ENCODE assay signal across 8 mouse cellular contexts in the genomic region with DNA sequence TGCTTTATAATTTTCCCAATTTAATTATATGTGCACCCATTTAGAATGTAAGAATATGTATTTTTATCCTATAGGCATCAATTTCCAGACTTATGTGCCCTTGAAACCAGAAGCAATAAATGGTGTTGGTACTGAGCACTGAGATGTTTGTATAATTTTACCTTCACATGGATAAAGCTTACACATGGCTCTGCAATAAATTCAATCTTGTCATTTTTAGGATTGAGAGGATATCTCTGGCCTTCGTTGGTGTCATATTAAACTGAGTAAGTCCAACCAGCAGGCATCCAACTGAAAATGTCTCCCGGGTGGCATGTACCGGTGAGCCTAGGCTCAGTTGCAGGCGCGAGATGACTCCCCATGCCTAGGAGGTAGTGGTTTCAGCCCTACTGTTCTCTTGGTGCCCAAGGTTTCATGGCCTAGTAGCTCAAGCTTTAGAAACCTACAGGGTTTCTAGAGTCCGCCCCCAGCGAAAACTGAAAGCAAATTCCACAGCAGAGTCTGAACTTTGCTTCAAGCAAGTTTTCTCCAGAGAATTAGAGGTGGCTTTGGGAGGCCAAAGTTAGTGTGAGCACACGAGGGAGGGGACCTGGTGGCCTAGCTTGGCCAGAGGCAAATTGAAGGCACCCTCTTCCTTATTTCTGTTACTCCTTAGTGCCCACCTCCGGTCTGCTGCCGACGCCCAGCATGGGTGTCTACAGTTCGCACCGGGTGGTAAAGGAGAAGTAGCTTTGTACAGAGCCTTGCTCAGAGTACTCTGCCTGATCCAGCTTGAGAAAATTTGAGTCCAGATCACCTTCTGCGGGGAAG. TPM values are rescaled to one million over a fixed set of nuclear protein-coding genes. Genes with fewer than 3 reads are reported as not detected.
A peak's percentile ranks its signal among the peaks of the same experiment; 100 is the strongest.
DNase-seq lines count a peak whose midpoint lies in the region; ATAC-seq and TF ChIP-seq lines count a peak whose summit lies in the region.
"Had no signal": no experiment of that assay in that cellular context is flagged by ENCODE, and none has a peak within 500 bp of the region (broad histone marks: within the 10 kb centered on the region; RNA-seq: fewer than 3 reads in every experiment).

No protein-coding gene starts in this region.

- no peak for TF ChIP-seq EP300 in MEL (IDR thresholded peaks at IDR 0.05; ENCODE audit: low read depth in 1 of 2, low read length in 2 of 2)

- no peaks in the 10 kb centered on the region for H3K9me3 ChIP-seq in MEL (replicated peaks; ENCODE audit: insufficient read depth, low read length)
- H3K9me3 ChIP-seq in forebrain, embryonic 14.5 days (replicated peaks; ENCODE audit: control insufficient read depth, low read length), result no peaks in the 10 kb centered on the region
- 0 out of 2 replicates have a peak, but pooled peaks cover 6% of the 10 kb centered on the region for H3K9me3 ChIP-seq in megakaryocyte, embryonic 14.5 days

- no peak for TF ChIP-seq CTCF in MEL (IDR thresholded peaks at IDR 0.05 in 2 of 3, conservative IDR thresholded peaks at IDR 0.05 in 1 of 3; ENCODE audit: control insufficient read depth in 1 of 3, insufficient read depth in 1 of 3, low read depth in 2 of 3, low read length in 3 of 3, poor library complexity in 1 of 3, severe bottlenecking in 1 of 3)

- peak overlapping the region; percentile 97 for H3K9ac ChIP-seq in MEL (ENCODE audit: control insufficient read depth, low read depth, low read length, poor library complexity, severe bottlenecking)
- H3K9ac ChIP-seq in forebrain, embryonic 14.5 days (ENCODE audit: low read length), result no peak overlapping the region

- H3K36me3 ChIP-seq in MEL (ENCODE audit: control insufficient read depth in 1 of 2, insufficient read depth in 2 of 2, low read length in 2 of 2), result peaks cover 0 to 2% of the 10 kb centered on the region in 2 experiments; a peak in 2 of 4 replicates
- H3K36me3 ChIP-seq in forebrain, embryonic 14.5 days (ENCODE audit: control insufficient read depth, insufficient read depth, low read length), result no peaks in the 10 kb centered on the region
- no peaks in the 10 kb centered on the region for H3K36me3 ChIP-seq in megakaryocyte, embryonic 14.5 days (replicated peaks; ENCODE audit: low read length)

- H3K4me1 ChIP-seq in MEL (ENCODE audit: control insufficient read depth in 1 of 2, insufficient read depth in 2 of 2, low read length in 2 of 2), result peaks cover 2 to 3% of the 10 kb centered on the region in 2 experiments; a peak in 2 of 4 replicates
- peaks cover 7% of the 10 kb centered on the region; the same call in 1 of the 2 replicates for H3K4me1 ChIP-seq in forebrain, embryonic 14.5 days (ENCODE audit: control insufficient read depth, insufficient read depth, low read length)
- H3K4me1 ChIP-seq in megakaryocyte, embryonic 14.5 days, result peaks cover 44% of the 10 kb centered on the region

- H3K27ac ChIP-seq in MEL (ENCODE audit: control insufficient read depth, low read depth, low read length), result peak overlapping the region; percentile 97
- no peak overlapping the region for H3K27ac ChIP-seq in forebrain, embryonic 14.5 days (ENCODE audit: low read depth, low read length)

- peak; percentile 86 for DNase-seq in MEL (ENCODE audit: low read depth, low spot score)
- peak; percentile 63 for DNase-seq in adipocyte (ENCODE audit: low spot score)
- DNase-seq in forebrain, embryonic 14.5 days (ENCODE audit: low spot score), result peak; percentile 12
- peak; percentile 68 for DNase-seq in kidney, postnatal 10 days
- no peak for DNase-seq in yolk sac, embryonic 10.5 days (ENCODE audit: low spot score)
- no peak for DNase-seq in frontal cortex, adult 2 months (ENCODE audit: extremely low spot score in 1 of 2, low spot score in 1 of 2)

- WGBS in forebrain, embryonic 14.5 days, result 20% methylated on average over 14 of the region's 14 CpGs

- no peak for ATAC-seq in forebrain, embryonic 14.5 days

- H3K4me2 ChIP-seq in forebrain, embryonic 14.5 days (ENCODE audit: low read length), result peak overlapping the region; percentile 60

- H3K27me3 ChIP-seq in MEL (ENCODE audit: control insufficient read depth in 1 of 2, insufficient read depth in 2 of 2, low read length in 2 of 2), result no peaks in the 10 kb centered on the region
- peaks cover 77% of the 10 kb centered on the region for H3K27me3 ChIP-seq in forebrain, embryonic 14.5 days (replicated peaks; ENCODE audit: control insufficient read depth, insufficient read depth, low read length)
- H3K27me3 ChIP-seq in megakaryocyte, embryonic 14.5 days (replicated peaks), result peaks cover 79% of the 10 kb centered on the region

- H3K79me2 ChIP-seq in MEL (ENCODE audit: control insufficient read depth, insufficient read depth, low read length, poor library complexity), result peaks cover 7% of the 10 kb centered on the region; the same call in 1 of the 2 replicates

- peak overlapping the region; percentile 82 to 85 for H3K4me3 ChIP-seq in MEL (ENCODE audit: control insufficient read depth in 1 of 2, insufficient read depth in 1 of 2, low read depth in 2 of 2, low read length in 2 of 2)
- H3K4me3 ChIP-seq in forebrain, embryonic 14.5 days (ENCODE audit: low read depth, low read length), result peak overlapping the region; percentile 38; the same call in 1 of the 2 replicates
- H3K4me3 ChIP-seq in megakaryocyte, embryonic 14.5 days (replicated peaks), result peak overlapping the region; percentile 78
- H3K4me3 ChIP-seq: erythroblast, embryonic 14.5 days had no signal

- TF ChIP-seq RAD21 in MEL (IDR thresholded peaks at IDR 0.05; ENCODE audit: low read depth, low read length), result no peak

- peak; percentile 31 to 77; a peak in 2 of 4 replicates for TF ChIP-seq POLR2A in MEL (IDR thresholded peaks at IDR 0.05; ENCODE audit: control insufficient read depth in 1 of 2, insufficient read depth in 1 of 2, low read depth in 1 of 2, low read length in 2 of 2, poor library complexity in 1 of 2)

TF ChIP-seq in MEL, 35 proteins besides CTCF, POLR2A, EP300 and RAD21:
- peak; percentile 61; the same call in 1 of the 2 replicates for TF ChIP-seq TBP (IDR thresholded peaks at IDR 0.05; ENCODE audit: low read depth, low read length)
- TF ChIP-seq USF2 (IDR thresholded peaks at IDR 0.05; ENCODE audit: borderline replicate concordance in 1 of 2, insufficient read depth in 1 of 2, low read depth in 1 of 2, low read length in 2 of 2), result no peak
- no peak for TF ChIP-seq ZKSCAN1 (IDR thresholded peaks at IDR 0.05; ENCODE audit: low read depth, low read length)
- no peak for TF ChIP-seq ETS1 (IDR thresholded peaks at IDR 0.05; ENCODE audit: low read depth, low read length)
- no peak for TF ChIP-seq ZNF384 (IDR thresholded peaks at IDR 0.05; ENCODE audit: low read depth, low read length)
- TF ChIP-seq NELFE (IDR thresholded peaks at IDR 0.05; ENCODE audit: low read depth, low read length), result peak; percentile 69
- no peak for TF ChIP-seq POLR2AphosphoS5 (IDR thresholded peaks at IDR 0.05; ENCODE audit: borderline replicate concordance, low read depth, low read length)
- peak; percentile 4; the same call in 1 of the 2 replicates for TF ChIP-seq MAX (IDR thresholded peaks at IDR 0.05; ENCODE audit: low read length)
- TF ChIP-seq ZMIZ1 (IDR thresholded peaks at IDR 0.05; ENCODE audit: low read depth, low read length), result peak; percentile 65
- TF ChIP-seq SIN3A (IDR thresholded peaks at IDR 0.05; ENCODE audit: low read length), result peak; percentile 23; the same call in 1 of the 2 replicates

RNA-seq across cellular contexts. Expression of a gene that starts 4.1 kb away (rescaled TPM):
- total RNA-seq in MEL (2012; rRNA removed), result 0.96 and 1.1 TPM in 2 replicates
- polyA plus RNA-seq in MEL (2012; ENCODE audit: insufficient read depth in 1 of 2, insufficient read length in 2 of 2, low read depth in 1 of 2, low replicate concordance in 2 of 2, missing spikeins in 1 of 2), result 1 to 10 TPM in 1 of 2 experiments, not detected in 1; 2.1 TPM
- 4.4 and 4.6 TPM in 2 replicates for polyA plus RNA-seq in forebrain, embryonic 14.5 days (2014; fragmentation: Nextera tagmentation; extraction: Ambion mirVana)
- 0.77 and 1.3 TPM in 2 replicates for polyA plus RNA-seq in megakaryocyte, embryonic 14.5 days (2012; ENCODE audit: insufficient read depth, low replicate concordance)
- polyA plus RNA-seq in frontal cortex, adult 2 months (2012; rRNA removed), result 1.2 and 1.4 TPM in 2 replicates

RNA-seq across cellular contexts. Expression of a gene that starts 26.1 kb away (rescaled TPM):
- total RNA-seq in MEL (2012; rRNA removed), result 3.7 and 5.9 TPM in 2 replicates
- polyA plus RNA-seq in MEL (2012; ENCODE audit: insufficient read depth in 1 of 2, insufficient read length in 2 of 2, low read depth in 1 of 2, low replicate concordance in 2 of 2, missing spikeins in 1 of 2), result 1 to 10 TPM in 1 of 2 experiments, not detected in 1; 5.1 TPM
- polyA plus RNA-seq in forebrain, embryonic 14.5 days (2014; fragmentation: Nextera tagmentation; extraction: Ambion mirVana), result 0.31 TPM in 1 of 2 replicates, not detected in the other
- polyA plus RNA-seq in megakaryocyte, embryonic 14.5 days (2012; ENCODE audit: insufficient read depth, low replicate concordance), result 7.1 and 12.7 TPM in 2 replicates
- polyA plus RNA-seq in frontal cortex, adult 2 months (2012; rRNA removed), result 0.14 and 0.53 TPM in 2 replicates
- polyA plus RNA-seq: erythroblast, embryonic 14.5 days had no signal

Comparison
In these comparisons a context has a peak if more than half of its experiments do, and no peak if none do; other contexts are left out.
1. DNase-seq: peak in MEL (single experiment), adipocyte (single experiment), forebrain, embryonic 14.5 days (single experiment) and kidney, postnatal 10 days (single experiment); none in yolk sac, embryonic 10.5 days (single experiment) and frontal cortex, adult 2 months (0 of 2).
2. Peak in every context shown above with its lines, with median percentiles within 50 percentile points of each other: H3K4me3 ChIP-seq.